Mouse (Mus musculus) liver, embryonic 15.5 days (tissue): ENCODE measurements around the gene Il10. TPM values are rescaled to one million over a fixed set of nuclear protein-coding genes. Genes with fewer than 3 reads are reported as not detected.

ENCODE experiments used
- ATAC-seq: fragments of 200-750 bp; cut with Nextera tagmentation; 2 replicates; pipeline ENCODE4 v1.8.0; 2017; ENCODE audit warnings: moderate number of reproducible peaks, mild to moderate bottlenecking, moderate library complexity; ENCODE audit not compliant: insufficient read depth
- H3K27ac ChIP-seq: fragments of 300-500 bp; sonication (generic); replicated peaks from 2 replicates; pipeline ENCODE4 v1.5.1; 2015; ENCODE audit warnings: mild to moderate bottlenecking, inconsistent platforms
- H3K27me3 ChIP-seq: fragments of 300-500 bp; sonication (generic); 2 replicates; pipeline ENCODE4 v1.6.1; 2015; ENCODE audit warnings: mild to moderate bottlenecking, inconsistent platforms
- H3K36me3 ChIP-seq: fragments of 300-500 bp; sonication (generic); replicated peaks from 2 replicates; pipeline ENCODE4 v1.6.1; 2015; ENCODE audit warnings: moderate library complexity, mild to moderate bottlenecking, inconsistent platforms
- H3K4me1 ChIP-seq: fragments of 300-500 bp; sonication (generic); replicated peaks from 2 replicates; pipeline ENCODE4 v1.6.1; 2015; ENCODE audit warnings: inconsistent platforms
- H3K4me2 ChIP-seq: fragments of 300-500 bp; sonication (generic); 2 replicates; pipeline ENCODE4 v1.6.1; 2015; ENCODE audit warnings: moderate library complexity, mild to moderate bottlenecking, inconsistent platforms
- H3K4me3 ChIP-seq: fragments of 300-500 bp; sonication (generic); replicated peaks from 2 replicates; pipeline ENCODE4 v1.5.1; 2015; ENCODE audit warnings: mild to moderate bottlenecking, inconsistent platforms
- H3K9ac ChIP-seq: fragments of 300-500 bp; sonication (generic); 2 replicates; pipeline ENCODE4 v1.6.1; 2015; ENCODE audit warnings: moderate library complexity, mild to moderate bottlenecking, inconsistent platforms
- H3K9me3 ChIP-seq: fragments of 300-500 bp; sonication (generic); replicated peaks from 2 replicates; pipeline ENCODE4 v1.6.1; 2016; ENCODE audit warnings: inconsistent platforms
- WGBS: fragments of 180-500 bp; shearing (Covaris S2); methylation state at CpG from one replicate; pipeline ENCODE4 v1.1.7; 2015; ENCODE audit warnings: mixed read lengths; ENCODE audit not compliant: insufficient replicate concordance; 5-methylcytosine and 5-hydroxymethylcytosine counted together
- polyA plus RNA-seq: library from polyadenylated mRNA; unstranded; fragments of >200 nt; fragmentation: Nextera tagmentation; extraction: Ambion mirVana; gene quantifications from 2 replicates; pipeline ENCODE4 v1.2.1, GENCODE M21; 2015

Il10 gene
- polyA plus RNA-seq, 1 experiment from 2014 or later, result not detected

DNA sequence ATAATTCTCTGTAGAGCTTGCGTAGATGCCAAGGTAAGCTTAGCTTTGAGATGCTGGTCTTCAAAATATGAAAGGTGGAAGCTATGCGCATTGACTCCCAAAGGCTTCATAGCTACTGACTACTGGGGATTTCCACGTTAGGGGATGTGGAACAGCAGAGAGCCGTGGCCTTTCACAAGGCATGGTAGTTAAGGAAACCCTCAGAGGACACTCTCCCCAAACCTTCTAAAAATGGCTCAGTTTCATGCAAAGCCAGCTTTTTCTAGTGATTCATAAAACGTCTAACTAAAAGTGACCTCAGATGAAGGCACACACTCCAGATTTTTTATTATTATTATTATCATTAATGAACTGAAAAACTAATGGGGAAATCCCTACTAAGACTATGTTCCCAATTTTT is 30.4 kb downstream of the Il10 start:
- Histone ChIP-seq H3K4me2 (no peak overlapping the region), H3K9ac (no peak overlapping the region), H3K4me1 (peaks cover 7% of the 10 kb centered on the region; the same call in 1 of the 2 replicates), H3K9me3 (no peaks in the 10 kb centered on the region), H3K27me3 (no peaks in the 10 kb centered on the region), H3K27ac (no peak overlapping the region), H3K4me3 (no peak overlapping the region), H3K36me3 (peaks cover 14% of the 10 kb centered on the region)
- WGBS, result 73% methylated on average over 5 of the region's 5 CpGs
- ATAC-seq, result no peak

DNA sequence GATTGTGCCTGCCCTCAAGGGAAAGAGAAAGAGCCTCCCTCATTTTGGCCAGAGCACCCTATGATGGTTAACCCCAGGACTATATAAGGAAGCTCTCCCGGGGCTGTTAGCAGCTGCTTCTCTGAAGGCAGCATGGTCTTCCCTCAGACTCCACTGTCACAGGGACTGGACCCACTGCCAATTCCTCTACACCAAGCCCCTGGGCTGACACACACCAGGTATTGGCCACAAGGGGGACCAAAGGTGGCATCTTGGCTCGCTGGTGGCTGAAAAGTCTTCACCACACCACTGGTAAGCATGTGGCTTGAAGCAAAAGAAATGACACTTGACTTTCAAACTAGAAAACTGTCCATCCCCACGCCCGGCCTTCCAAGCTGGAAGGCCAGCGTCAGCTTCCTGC is 31.0 kb downstream of the Il10 start:
- Histone ChIP-seq H3K27me3 (no peaks in the 10 kb centered on the region), H3K4me3 (no peak overlapping the region), H3K4me1 (peaks cover 7% of the 10 kb centered on the region; the same call in 1 of the 2 replicates), H3K9ac (no peak overlapping the region), H3K9me3 (no peaks in the 10 kb centered on the region), H3K4me2 (no peak overlapping the region), H3K27ac (no peak overlapping the region), H3K36me3 (peaks cover 20% of the 10 kb centered on the region)
- ATAC-seq, result no peak
- WGBS, result 69% methylated on average over 5 of the region's 5 CpGs

DNA sequence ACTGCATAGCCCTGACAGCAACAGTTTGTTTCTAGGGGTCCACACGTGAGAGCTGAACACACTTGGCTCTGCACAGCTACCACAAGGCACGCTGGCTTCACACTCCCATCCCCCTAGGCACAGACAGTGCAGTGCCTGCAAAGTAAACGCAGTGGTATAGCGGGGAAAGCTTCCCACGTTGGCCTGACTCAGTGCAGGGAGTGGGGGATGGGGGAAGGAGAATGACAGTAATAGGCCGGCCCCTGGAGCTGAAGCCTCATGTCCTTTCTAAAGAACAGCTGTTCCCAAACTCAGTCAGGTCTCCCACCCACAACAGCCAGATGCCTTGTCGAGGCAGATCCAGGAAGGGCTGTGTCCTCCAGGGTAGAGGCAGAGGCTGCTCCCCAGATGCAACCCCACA is 31.4 kb downstream of the Il10 start:
- WGBS, result 45% methylated on average over 7 of the region's 7 CpGs

GRCm38 (mm10) chr1:131053239-131053638 is 33.6 kb downstream of the Il10 start:
- WGBS, result 19% methylated on average over 8 of the region's 8 CpGs
- no peak overlapping the region for H3K27ac ChIP-seq
- H3K27me3 ChIP-seq, result no peaks in the 10 kb centered on the region
- H3K9ac ChIP-seq, result no peak overlapping the region
- no peaks in the 10 kb centered on the region for H3K9me3 ChIP-seq
- ATAC-seq, result peak; percentile 13; the same call in 1 of the 2 replicates
- H3K4me1 ChIP-seq, result peaks cover 7% of the 10 kb centered on the region; the same call in 1 of the 2 replicates
- peaks cover 44% of the 10 kb centered on the region for H3K36me3 ChIP-seq
- H3K4me3 ChIP-seq, result no peak overlapping the region
- no peak overlapping the region for H3K4me2 ChIP-seq

More for the DNA sequence above, 31.4 kb downstream of the Il10 start:
- H3K4me2 ChIP-seq, result no peak overlapping the region
- peaks cover 23% of the 10 kb centered on the region for H3K36me3 ChIP-seq
- H3K9ac ChIP-seq, result no peak overlapping the region
- H3K4me3 ChIP-seq, result no peak overlapping the region
- ATAC-seq, result no peak
- H3K27ac ChIP-seq, result no peak overlapping the region
- H3K4me1 ChIP-seq, result peaks cover 7% of the 10 kb centered on the region; the same call in 1 of the 2 replicates
- H3K9me3 ChIP-seq, result no peaks in the 10 kb centered on the region
- no peaks in the 10 kb centered on the region for H3K27me3 ChIP-seq

DNA sequence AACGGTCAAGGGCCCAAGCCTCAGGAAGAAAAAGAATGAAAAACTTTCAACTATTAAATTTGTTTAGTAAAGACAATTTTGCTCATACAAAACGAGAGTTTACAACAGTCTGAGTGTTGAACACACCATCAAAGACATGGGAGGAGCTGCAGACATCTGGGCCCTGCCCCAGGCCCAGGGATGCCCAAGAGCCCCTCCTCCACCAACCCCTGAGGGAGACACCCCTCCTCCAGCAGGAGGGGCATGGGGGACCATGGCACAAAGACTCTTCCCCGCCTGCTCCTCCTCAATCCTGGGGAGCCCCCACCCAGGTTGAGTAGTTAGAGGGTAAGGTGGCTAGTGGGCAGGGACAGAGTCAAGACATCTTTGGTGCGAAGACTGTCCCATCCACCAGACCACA is 34.0 kb downstream of the Il10 start:
- ATAC-seq, result no peak

DNA sequence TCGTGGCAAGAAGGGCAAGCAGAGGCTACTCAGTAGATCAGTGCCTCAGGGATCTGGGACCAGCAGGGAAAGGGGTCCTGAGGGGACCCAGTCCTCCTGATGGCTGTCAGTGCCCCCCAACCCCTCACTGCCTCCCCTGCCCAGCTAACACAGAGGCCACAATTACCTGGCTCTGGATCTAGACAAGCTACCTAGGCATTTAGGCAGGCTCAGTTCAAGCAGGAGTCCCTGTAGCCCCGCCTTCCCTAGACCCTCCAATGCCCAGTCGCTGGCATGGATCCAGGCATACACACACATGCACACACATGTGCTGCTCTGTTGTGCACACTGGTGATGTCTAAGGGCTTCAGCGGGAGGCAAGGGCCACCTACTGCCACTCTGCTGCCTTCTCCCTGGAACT is 34.6 kb downstream of the Il10 start:
- H3K4me3 ChIP-seq, result no peak overlapping the region
- no peaks in the 10 kb centered on the region for H3K27me3 ChIP-seq
- H3K9me3 ChIP-seq, result no peaks in the 10 kb centered on the region
- H3K27ac ChIP-seq, result no peak overlapping the region
- WGBS, result 69% methylated on average over 4 of the region's 4 CpGs
- H3K9ac ChIP-seq, result no peak overlapping the region
- H3K4me2 ChIP-seq, result no peak overlapping the region
- no peak for ATAC-seq
- H3K36me3 ChIP-seq, result peaks cover 44% of the 10 kb centered on the region
- peaks cover 10% of the 10 kb centered on the region; the same call in 1 of the 2 replicates for H3K4me1 ChIP-seq

More for the DNA sequence above, 34.0 kb downstream of the Il10 start:
- H3K9ac ChIP-seq, result no peak overlapping the region
- H3K9me3 ChIP-seq, result no peaks in the 10 kb centered on the region
- no peak overlapping the region for H3K4me3 ChIP-seq
- WGBS, result 53% methylated on average over 4 of the region's 4 CpGs
- H3K36me3 ChIP-seq, result peaks cover 44% of the 10 kb centered on the region
- H3K27ac ChIP-seq, result no peak overlapping the region
- H3K4me2 ChIP-seq, result no peak overlapping the region
- H3K27me3 ChIP-seq, result no peaks in the 10 kb centered on the region
- H3K4me1 ChIP-seq, result peaks cover 10% of the 10 kb centered on the region; the same call in 1 of the 2 replicates

DNA sequence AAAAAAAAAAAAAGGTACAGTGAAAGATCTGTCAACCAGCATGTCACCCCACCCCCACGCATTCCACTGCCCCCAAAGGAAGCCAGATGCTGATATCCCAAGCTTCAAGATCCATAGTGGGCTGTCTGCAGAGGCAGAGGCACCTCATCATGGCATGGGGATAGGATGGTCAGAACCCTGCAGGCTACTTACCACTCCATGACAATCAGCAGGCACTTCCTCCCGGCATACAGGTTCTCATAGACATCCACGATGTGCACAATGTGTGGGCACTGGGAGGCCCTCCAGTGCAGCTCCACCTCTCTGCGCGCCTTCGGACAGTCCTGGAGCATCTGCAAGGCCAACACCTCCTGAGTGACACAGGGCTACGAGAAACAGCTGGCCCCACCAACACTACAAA is 38.8 kb downstream of the Il10 start:
- no peak for ATAC-seq
- Histone ChIP-seq H3K4me2 (no peak overlapping the region), H3K27me3 (no peaks in the 10 kb centered on the region), H3K9me3 (no peaks in the 10 kb centered on the region), H3K4me3 (no peak overlapping the region), H3K36me3 (peaks cover 44% of the 10 kb centered on the region), H3K27ac (no peak overlapping the region), H3K4me1 (peaks cover 37% of the 10 kb centered on the region), H3K9ac (no peak overlapping the region)
- 64% methylated on average over 7 of the region's 7 CpGs for WGBS

DNA sequence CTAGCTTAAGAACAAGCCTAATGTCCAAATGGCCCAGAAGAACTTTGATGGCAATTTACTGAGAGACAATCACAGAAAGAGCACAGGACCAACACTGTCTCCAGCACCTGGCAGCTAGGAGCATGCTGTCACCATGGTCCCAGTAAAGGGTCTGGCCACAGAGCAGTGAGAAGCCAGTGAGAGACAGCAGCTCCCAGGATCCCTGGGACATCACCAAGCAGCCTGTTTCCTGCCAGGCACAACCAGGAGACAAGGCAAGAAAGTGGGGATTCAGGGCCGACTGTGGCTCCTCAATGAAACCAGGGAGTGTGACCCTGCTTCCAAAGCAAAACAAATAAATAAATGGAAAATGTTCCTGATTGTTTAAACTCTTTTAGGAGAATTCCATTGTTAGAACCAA is 39.8 kb downstream of the Il10 start:
- 63% methylated on average over 1 of the region's 1 CpGs for WGBS
- H3K9ac ChIP-seq, result no peak overlapping the region

DNA sequence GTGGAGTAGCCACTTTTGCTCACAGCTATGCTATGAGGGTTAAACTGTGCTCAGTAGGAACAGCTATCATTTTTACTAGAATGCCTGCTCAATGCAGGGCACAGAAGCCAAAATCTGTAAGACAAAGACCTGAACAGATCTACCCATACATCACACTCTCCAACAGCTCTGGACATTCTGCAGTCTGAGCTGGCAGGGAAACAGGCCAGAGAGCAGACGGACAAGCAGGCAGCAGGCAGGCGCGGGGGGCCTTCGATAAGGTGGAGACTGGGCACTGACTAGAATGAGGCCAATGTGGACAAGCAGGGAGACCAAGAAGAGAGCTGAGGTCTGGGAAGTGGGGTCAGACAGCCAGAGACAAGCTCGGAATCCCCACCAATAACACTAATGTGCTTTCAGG is 40.2 kb downstream of the Il10 start:
- 78% methylated on average over 5 of the region's 5 CpGs for WGBS
- peaks cover 50% of the 10 kb centered on the region for H3K4me1 ChIP-seq

More for the DNA sequence above, 39.8 kb downstream of the Il10 start:
- Histone ChIP-seq H3K4me2 (no peak overlapping the region), H3K4me1 (peaks cover 46% of the 10 kb centered on the region), H3K27ac (no peak overlapping the region), H3K27me3 (no peaks in the 10 kb centered on the region), H3K4me3 (no peak overlapping the region), H3K9me3 (no peaks in the 10 kb centered on the region), H3K36me3 (peaks cover 36% of the 10 kb centered on the region)
- ATAC-seq, result no peak

GRCm38 (mm10) chr1:131060290-131061253 is 40.9 kb downstream of the Il10 start:
- H3K4me2 ChIP-seq, result peak overlapping the region; percentile 58
- H3K27me3 ChIP-seq, result no peaks in the 10 kb centered on the region
- peak overlapping the region; percentile 36 for H3K4me3 ChIP-seq
- H3K27ac ChIP-seq, result no peak overlapping the region; the same call in 1 of the 2 replicates
- peaks cover 25% of the 10 kb centered on the region for H3K36me3 ChIP-seq
- no peaks in the 10 kb centered on the region for H3K9me3 ChIP-seq
- peak; percentile 59 for ATAC-seq
- no peak overlapping the region for H3K9ac ChIP-seq
- peaks cover 50% of the 10 kb centered on the region for H3K4me1 ChIP-seq
- WGBS, result 29% methylated on average over 13 of the region's 13 CpGs

More for the DNA sequence above, 40.2 kb downstream of the Il10 start:
- Histone ChIP-seq H3K4me3 (no peak overlapping the region), H3K27me3 (no peaks in the 10 kb centered on the region), H3K27ac (no peak overlapping the region), H3K9me3 (no peaks in the 10 kb centered on the region), H3K4me2 (no peak overlapping the region), H3K36me3 (peaks cover 32% of the 10 kb centered on the region), H3K9ac (no peak overlapping the region)
- no peak for ATAC-seq

- Histone ChIP-seq H3K27me3 (no peaks in the 10 kb centered on the region), H3K4me1 (peaks cover 50% of the 10 kb centered on the region), H3K27ac (no peak overlapping the region), H3K9me3 (no peaks in the 10 kb centered on the region), H3K9ac (no peak overlapping the region), H3K4me2 (no peak overlapping the region), H3K4me3 (no peak overlapping the region), H3K36me3 (peaks cover 13% of the 10 kb centered on the region)
- ATAC-seq, result no peak
- WGBS, result 57% methylated on average over 7 of the region's 7 CpGs
Measured at GRCm38 (mm10) chr1:131061740-131062254, 42.2 kb downstream of the Il10 start.
